Comparison of ENCODE assay signal across 9 mouse cellular contexts in genomic region chr2:60978538-60979313, GRCm38 (mm10). TPM values are rescaled to one million over a fixed set of nuclear protein-coding genes. Genes with fewer than 3 reads are reported as not detected.
DNase-seq lines count a peak whose midpoint lies in the region; ATAC-seq lines count a peak whose summit lies in the region.
"Had no signal": no experiment of that assay in that cellular context is flagged by ENCODE, and none has a peak within 500 bp of the region (broad histone marks: within the 10 kb centered on the region; RNA-seq: fewer than 3 reads in every experiment).

No protein-coding gene starts in this region.

- H3K9me3 ChIP-seq in heart, embryonic 13.5 days: no peaks in the 10 kb centered on the region
- no peaks in the 10 kb centered on the region for H3K9me3 ChIP-seq in midbrain, embryonic 16.5 days (replicated peaks; ENCODE audit: control insufficient read depth, low read length, poor library complexity, severe bottlenecking)
- H3K9me3 ChIP-seq: neural tube, embryonic 12.5 days had no signal

- H3K36me3 ChIP-seq in heart, embryonic 13.5 days: no peaks in the 10 kb centered on the region
- no peaks in the 10 kb centered on the region for H3K36me3 ChIP-seq in midbrain, embryonic 16.5 days (ENCODE audit: control insufficient read depth, insufficient read depth, low read length)
- H3K36me3 ChIP-seq: neural tube, embryonic 12.5 days had no signal

- H3K27ac ChIP-seq in heart, embryonic 13.5 days (replicated peaks): peak overlapping the region; percentile 88
- no peak overlapping the region for H3K27ac ChIP-seq in midbrain, embryonic 16.5 days (ENCODE audit: low read length)
- H3K27ac ChIP-seq: neural tube, embryonic 12.5 days had no signal

- peak; percentile 17 for DNase-seq in left cerebral cortex, postnatal 4 days
- DNase-seq in left cerebral cortex, postnatal 25 days (ENCODE audit: low spot score in 2 of 2): no peak
- DNase-seq in liver: peak; percentile 28
- DNase-seq in thymus, postnatal 36 days: no peak
- no peak for DNase-seq in c-Kit-positive CD71-positive TER-119-positive erythroid progenitor cells, embryonic 14.5 days (ENCODE audit: low spot score)
- DNase-seq in T-cell, adult 2 months (ENCODE audit: low spot score): no peak

- H3K9ac ChIP-seq in heart, embryonic 13.5 days: no peak overlapping the region
- H3K9ac ChIP-seq in midbrain, embryonic 16.5 days (ENCODE audit: low read depth, low read length): no peak overlapping the region
- H3K9ac ChIP-seq: neural tube, embryonic 12.5 days had no signal

- WGBS in heart, embryonic 13.5 days: 4% methylated on average over 4 of the region's 4 CpGs
- WGBS in midbrain, embryonic 16.5 days: 45% methylated on average over 4 of the region's 4 CpGs

- H3K27me3 ChIP-seq in heart, embryonic 13.5 days (replicated peaks): no peaks in the 10 kb centered on the region
- H3K27me3 ChIP-seq in midbrain, embryonic 16.5 days (ENCODE audit: control insufficient read depth, insufficient read depth, low read depth, low read length): no peaks in the 10 kb centered on the region
- H3K27me3 ChIP-seq: neural tube, embryonic 12.5 days had no signal

- peak overlapping the region; percentile 18; the same call in 1 of the 2 replicates for H3K4me2 ChIP-seq in heart, embryonic 13.5 days
- H3K4me2 ChIP-seq in midbrain, embryonic 16.5 days (ENCODE audit: low read length): no peak overlapping the region
- H3K4me2 ChIP-seq: neural tube, embryonic 12.5 days had no signal

- peaks cover 37% of the 10 kb centered on the region for H3K4me1 ChIP-seq in heart, embryonic 13.5 days
- no peaks in the 10 kb centered on the region for H3K4me1 ChIP-seq in midbrain, embryonic 16.5 days (ENCODE audit: control insufficient read depth, insufficient read depth, low read length)
- H3K4me1 ChIP-seq: neural tube, embryonic 12.5 days had no signal

- intact Hi-C loops in left cerebral cortex, postnatal 4 days (cut with DNase I): no loop called here
- intact Hi-C loops in left cerebral cortex, postnatal 25 days (cut with DNase I): no loop called here

- peak; percentile 87 for ATAC-seq in heart, embryonic 13.5 days (ENCODE audit: extremely low read depth, insufficient number of reproducible peaks, low FRiP score, low TSS enrichment)
- peak; percentile 75 for ATAC-seq in midbrain, embryonic 16.5 days

- no peak overlapping the region for H3K4me3 ChIP-seq in heart, embryonic 13.5 days
- no peak overlapping the region for H3K4me3 ChIP-seq in midbrain, embryonic 16.5 days (ENCODE audit: low read depth, low read length)
- H3K4me3 ChIP-seq: neural tube, embryonic 12.5 days had no signal

RNA-seq across cellular contexts. Expression of gene Rbms1, which starts 15.7 kb away (rescaled TPM):
- 10 to 100 TPM; 36.7 to 51.8 TPM for total RNA-seq in left cerebral cortex, postnatal 4 days (2021)
- 10 to 100 TPM; 18.9 to 23.6 TPM for total RNA-seq in left cerebral cortex, postnatal 25 days (2021)
- polyA plus RNA-seq in heart, embryonic 13.5 days (2015; fragmentation: Nextera tagmentation; extraction: Ambion mirVana): 89.2 and 89.8 TPM in 2 replicates
- polyA plus RNA-seq in midbrain, embryonic 16.5 days (2015; fragmentation: Nextera tagmentation; extraction: Ambion mirVana): 41.7 and 43.7 TPM in 2 replicates

Comparison
In these comparisons a context has a peak if more than half of its experiments do, and no peak if none do; other contexts are left out.
1. DNase-seq: peak in left cerebral cortex, postnatal 4 days (single experiment) and liver (single experiment); none in left cerebral cortex, postnatal 25 days (0 of 2), thymus, postnatal 36 days (0 of 2), c-Kit-positive CD71-positive TER-119-positive erythroid progenitor cells, embryonic 14.5 days (single experiment) and T-cell, adult 2 months (single experiment).